Mouse (Mus musculus) limb, embryonic 13.5 days (tissue): Measurements from ENCODE around the gene Epn2. TPM values are rescaled to one million over a fixed set of nuclear protein-coding genes. Genes with fewer than 3 reads are reported as not detected.
A peak's percentile ranks its signal among the peaks of the same experiment; 100 is the strongest.
"Not testable (repeated sequence)": the region's sequence is repeated elsewhere in the genome, so short reads cannot be mapped to it uniquely, and the experiment has no call there.

ENCODE experiments used
- ATAC-seq: fragments of 200-750 bp; cut with Nextera tagmentation; 2 replicates; pipeline ENCODE4 v1.8.0; 2017; ENCODE audit warnings: low read depth, moderate number of reproducible peaks, moderate TSS enrichment; ENCODE audit not compliant: low FRiP score
- H3K27ac ChIP-seq: fragments of 300-500 bp; sonication (generic); 2 replicates; pipeline ENCODE4 v1.5.1; 2015; ENCODE audit warnings: inconsistent platforms, mild to moderate bottlenecking, moderate library complexity
- H3K27me3 ChIP-seq: fragments of 300-500 bp; sonication (generic); 2 replicates; pipeline ENCODE4 v1.6.1; 2015; ENCODE audit warnings: mild to moderate bottlenecking, inconsistent platforms
- H3K36me3 ChIP-seq: fragments of 300-500 bp; sonication (generic); 2 replicates; pipeline ENCODE4 v1.6.1; 2015; ENCODE audit warnings: inconsistent platforms, mild to moderate bottlenecking, moderate library complexity
- H3K4me1 ChIP-seq: fragments of 300-500 bp; sonication (generic); 2 replicates; pipeline ENCODE4 v1.6.1; 2015; ENCODE audit warnings: inconsistent platforms
- H3K4me2 ChIP-seq: fragments of 300-500 bp; sonication (generic); replicated peaks from 2 replicates; pipeline ENCODE4 v1.6.1; 2015; ENCODE audit warnings: inconsistent platforms, mild to moderate bottlenecking, moderate library complexity
- H3K4me3 ChIP-seq: fragments of 300-500 bp; sonication (generic); 2 replicates; pipeline ENCODE4 v1.5.1; 2015; ENCODE audit warnings: moderate library complexity, mild to moderate bottlenecking, inconsistent platforms
- H3K9ac ChIP-seq: fragments of 300-500 bp; sonication (generic); 2 replicates; pipeline ENCODE4 v1.6.1; 2015; ENCODE audit warnings: mild to moderate bottlenecking, inconsistent platforms
- H3K9me3 ChIP-seq: fragments of 300-500 bp; sonication (generic); 2 replicates; pipeline ENCODE4 v1.6.1; 2016; ENCODE audit warnings: inconsistent platforms
- WGBS: fragments of 180-500 bp; shearing (Covaris S2); methylation state at CpG from one replicate; pipeline ENCODE4 v1.1.7; 2015; 5-methylcytosine and 5-hydroxymethylcytosine counted together
- polyA plus RNA-seq: library from polyadenylated mRNA; unstranded; fragments of >200 nt; fragmentation: Nextera tagmentation; extraction: Ambion mirVana; gene quantifications from 2 replicates; pipeline ENCODE4 v1.2.1, GENCODE M21; 2015

Epn2 gene
- polyA plus RNA-seq, 1 experiment from 2014 or later: 32.1 TPM

DNA sequence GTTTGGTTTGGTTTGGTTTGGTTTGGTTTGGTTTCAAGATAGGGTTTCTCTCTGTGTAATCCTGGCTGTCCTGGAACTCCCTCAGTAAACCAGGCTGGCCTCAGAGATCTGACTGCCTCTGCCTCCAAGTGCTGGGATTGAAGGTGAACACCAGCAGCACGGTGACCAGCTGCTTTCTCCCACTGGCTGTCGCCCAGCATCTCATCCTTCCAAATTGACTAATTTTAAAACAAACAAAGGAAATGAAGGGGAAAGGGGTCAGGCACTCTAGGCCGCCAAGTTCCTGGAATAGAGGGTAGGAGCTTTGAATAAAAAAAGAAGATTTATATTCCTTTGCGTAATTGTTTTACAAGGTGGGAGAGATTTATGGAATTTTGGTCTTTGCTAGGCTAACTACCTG is 5.9 kb upstream of the Epn2 start:
- peaks cover 2% of the 10 kb centered on the region for H3K9me3 ChIP-seq
- H3K4me2 ChIP-seq: no peak overlapping the region
- H3K27me3 ChIP-seq: no peaks in the 10 kb centered on the region
- H3K36me3 ChIP-seq: no peaks in the 10 kb centered on the region
- H3K9ac ChIP-seq: no peak overlapping the region
- H3K4me3 ChIP-seq: no peak overlapping the region
- no peak overlapping the region for H3K27ac ChIP-seq
- 62% methylated on average over 4 of the region's 4 CpGs for WGBS
- H3K4me1 ChIP-seq: no peaks in the 10 kb centered on the region
- no peak for ATAC-seq

DNA sequence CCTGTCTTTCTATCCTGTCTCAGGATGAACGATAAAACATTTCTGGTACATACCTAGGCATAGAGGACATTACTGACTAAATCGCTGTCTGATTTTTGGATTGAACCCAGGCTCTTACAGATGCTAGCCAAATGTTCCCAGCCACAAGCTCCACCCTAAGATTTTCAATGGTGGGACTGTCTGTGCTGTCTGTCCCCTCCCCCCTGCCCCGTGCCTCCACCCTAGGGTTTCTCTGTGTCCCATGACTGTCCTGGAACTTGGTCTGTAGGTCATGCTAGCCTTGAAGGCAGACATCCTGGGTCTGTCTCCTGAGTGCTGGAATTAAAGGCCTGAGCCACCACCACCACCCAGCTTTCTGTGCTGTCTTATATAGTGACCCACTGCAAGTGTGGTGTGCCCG is 5.3 kb upstream of the Epn2 start:
- Histone ChIP-seq H3K9me3 (peaks cover 6% of the 10 kb centered on the region), H3K27ac (no peak overlapping the region), H3K36me3 (no peaks in the 10 kb centered on the region), H3K4me2 (no peak overlapping the region), H3K4me3 (no peak overlapping the region), H3K4me1 (no peaks in the 10 kb centered on the region), H3K9ac (no peak overlapping the region), H3K27me3 (no peaks in the 10 kb centered on the region)
- ATAC-seq: no peak
- 74% methylated on average over 4 of the region's 4 CpGs for WGBS

DNA sequence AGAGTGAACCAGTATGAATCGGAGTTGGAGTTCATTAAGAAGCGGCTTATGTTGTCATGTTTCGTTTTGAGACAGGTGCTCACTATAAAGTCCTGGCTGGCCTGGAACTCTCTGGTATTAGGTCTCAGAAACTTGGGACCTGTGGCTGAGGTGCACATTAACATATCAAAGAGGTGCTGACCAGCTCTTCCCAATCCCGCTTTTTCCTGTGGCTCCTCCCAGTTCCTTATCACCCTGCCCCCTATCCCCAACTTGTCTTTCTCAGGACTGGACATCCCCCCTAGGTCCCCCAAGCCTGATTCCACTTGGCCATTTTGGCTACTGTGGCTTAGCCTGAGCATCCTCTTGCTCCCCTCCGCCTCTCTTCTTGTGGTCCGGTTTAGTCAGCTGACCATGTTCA is 4.6 kb upstream of the Epn2 start:
- Histone ChIP-seq H3K4me1 (no peaks in the 10 kb centered on the region), H3K27me3 (no peaks in the 10 kb centered on the region), H3K27ac (no peak overlapping the region), H3K4me3 (no peak overlapping the region), H3K9ac (no peak overlapping the region), H3K4me2 (no peak overlapping the region), H3K9me3 (peaks cover 6% of the 10 kb centered on the region), H3K36me3 (no peaks in the 10 kb centered on the region)
- WGBS: 63% methylated on average over 6 of the region's 6 CpGs
- ATAC-seq: no peak

DNA sequence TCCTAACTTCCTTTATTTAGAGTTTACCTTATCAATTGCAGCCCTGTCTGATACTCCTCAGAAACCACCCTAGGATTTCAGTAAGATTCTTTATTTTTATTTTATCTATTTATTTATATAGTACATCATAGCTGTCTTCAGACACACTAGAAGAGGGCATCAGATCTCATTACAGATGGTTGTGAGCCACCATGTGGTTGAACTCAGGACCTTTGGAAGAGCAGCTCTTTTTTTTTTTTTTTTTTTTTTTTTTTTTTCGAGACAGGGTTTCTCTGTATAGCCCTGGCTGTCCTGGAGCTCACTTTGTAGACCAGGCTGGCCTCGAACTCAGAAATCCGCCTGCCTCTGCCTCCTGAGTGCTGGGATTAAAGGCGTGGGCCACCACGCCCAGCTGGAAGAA is 3.3 kb upstream of the Epn2 start:
- 89% methylated on average over 4 of the region's 5 CpGs for WGBS
- H3K27me3 ChIP-seq: not testable (repeated sequence)

GRCm38 (mm10) chr11:61579878-61580381 is 443 bp upstream of the Epn2 start:
- Histone ChIP-seq H3K9ac (no peak overlapping the region), H3K27me3 (no peaks in the 10 kb centered on the region), H3K4me2 (peak overlapping the region; percentile 74), H3K4me3 (peak overlapping the region; percentile 71), H3K4me1 (peaks cover 16% of the 10 kb centered on the region), H3K27ac (no peak overlapping the region), H3K36me3 (peaks cover 4% of the 10 kb centered on the region; the same call in 1 of the 2 replicates), H3K9me3 (peaks cover 6% of the 10 kb centered on the region)
- no peak; the same call in none of the 2 replicates for ATAC-seq
- WGBS: 78% methylated on average over 7 of the region's 7 CpGs

More for the DNA sequence above, 3.3 kb upstream of the Epn2 start:
- H3K9ac ChIP-seq, H3K4me1 ChIP-seq, ATAC-seq, H3K36me3 ChIP-seq, H3K9me3 ChIP-seq, H3K4me3 ChIP-seq, H3K4me2 ChIP-seq, H3K27ac ChIP-seq: not testable (repeated sequence)

- Histone ChIP-seq H3K4me2 (peak overlapping the region; percentile 74), H3K4me3 (peak overlapping the region; percentile 71), H3K9ac (peak overlapping the region; percentile 86), H3K9me3 (peaks cover 6% of the 10 kb centered on the region), H3K4me1 (peaks cover 16% of the 10 kb centered on the region), H3K27ac (peak overlapping the region; percentile 86), H3K36me3 (peaks cover 8% of the 10 kb centered on the region; the same call in 1 of the 2 replicates), H3K27me3 (no peaks in the 10 kb centered on the region)
- WGBS: 1% methylated on average over 17 of the region's 17 CpGs
- ATAC-seq: no peak
Measured at GRCm38 (mm10) chr11:61578541-61578982, 925 bp downstream of the Epn2 start.

DNA sequence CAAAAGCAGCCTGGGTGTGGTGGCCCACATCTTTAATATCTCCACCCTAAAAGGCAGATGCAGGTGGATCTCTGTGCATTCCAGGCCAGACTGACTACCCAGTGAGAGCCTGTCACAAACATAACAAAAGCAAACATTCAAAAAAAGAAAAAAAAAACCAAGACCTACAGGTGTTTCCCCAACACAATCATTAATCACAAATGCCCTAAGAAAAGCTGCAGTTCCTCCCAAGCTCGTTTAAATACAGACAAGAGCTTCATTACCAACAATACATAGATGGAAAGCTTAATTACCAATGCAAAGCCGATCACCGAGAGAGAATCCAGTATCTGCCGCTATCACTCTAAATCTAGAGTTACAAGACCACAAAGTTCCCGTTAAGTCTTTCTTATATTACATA is 1.5 kb downstream of the Epn2 start:
- peaks cover 16% of the 10 kb centered on the region for H3K4me1 ChIP-seq
- H3K27me3 ChIP-seq: no peaks in the 10 kb centered on the region
- H3K9ac ChIP-seq: 0 out of 2 replicates have a peak overlapping the region, but pooled peaks have one; percentile 31
- ATAC-seq: no peak
- peak overlapping the region; percentile 71 for H3K4me3 ChIP-seq
- WGBS: 7% methylated on average over 5 of the region's 5 CpGs
- peak overlapping the region; percentile 74 for H3K4me2 ChIP-seq
- no peak overlapping the region for H3K27ac ChIP-seq
- peaks cover 6% of the 10 kb centered on the region for H3K9me3 ChIP-seq
- H3K36me3 ChIP-seq: peaks cover 8% of the 10 kb centered on the region; the same call in 1 of the 2 replicates

DNA sequence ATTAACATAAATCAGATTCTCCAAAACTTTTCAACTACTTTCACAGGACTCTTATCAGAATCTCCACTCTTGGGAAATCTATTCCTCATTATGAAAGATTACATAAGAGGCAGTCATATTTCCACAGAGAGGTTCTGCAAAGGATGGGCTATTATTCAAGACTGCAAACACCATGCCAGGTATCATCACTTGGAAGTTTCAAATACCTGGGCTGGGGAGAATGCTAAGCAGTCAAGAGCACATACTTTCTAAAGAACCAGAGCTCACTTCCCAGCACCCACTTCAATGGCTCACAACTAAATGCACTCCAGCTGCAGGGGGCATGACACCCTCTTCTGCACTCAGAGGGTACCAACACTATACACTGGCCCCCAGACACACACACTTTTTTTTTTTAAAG is 2.1 kb downstream of the Epn2 start:
- Histone ChIP-seq H3K9ac (no peak overlapping the region), H3K4me3 (peak overlapping the region; percentile 71; the same call in 1 of the 2 replicates), H3K4me2 (peak overlapping the region; percentile 74)

GRCm38 (mm10) chr11:61573266-61573665 is 6.2 kb downstream of the Epn2 start:
- WGBS: 83% methylated on average over 4 of the region's 4 CpGs
- Histone ChIP-seq H3K4me3 (no peak overlapping the region), H3K36me3 (peaks cover 8% of the 10 kb centered on the region; the same call in 1 of the 2 replicates), H3K9ac (no peak overlapping the region), H3K9me3 (no peaks in the 10 kb centered on the region), H3K27me3 (no peaks in the 10 kb centered on the region), H3K4me2 (no peak overlapping the region), H3K4me1 (peaks cover 14% of the 10 kb centered on the region), H3K27ac (no peak overlapping the region)
- no peak for ATAC-seq

More for the DNA sequence above, 2.1 kb downstream of the Epn2 start:
- ATAC-seq: no peak
- H3K27ac ChIP-seq: no peak overlapping the region
- peaks cover 16% of the 10 kb centered on the region for H3K4me1 ChIP-seq
- H3K27me3 ChIP-seq: no peaks in the 10 kb centered on the region
- H3K9me3 ChIP-seq: peaks cover 6% of the 10 kb centered on the region
- H3K36me3 ChIP-seq: peaks cover 8% of the 10 kb centered on the region; the same call in 1 of the 2 replicates

- Histone ChIP-seq H3K9ac (no peak overlapping the region), H3K4me2 (no peak overlapping the region), H3K9me3 (no peaks in the 10 kb centered on the region), H3K4me3 (no peak overlapping the region), H3K36me3 (peaks cover 3% of the 10 kb centered on the region; the same call in 1 of the 2 replicates), H3K27ac (no peak overlapping the region), H3K27me3 (no peaks in the 10 kb centered on the region), H3K4me1 (no peaks in the 10 kb centered on the region)
- ATAC-seq: no peak
- 87% methylated on average over 3 of the region's 3 CpGs for WGBS
Measured at GRCm38 (mm10) chr11:61571225-61571624, 8.3 kb downstream of the Epn2 start.

DNA sequence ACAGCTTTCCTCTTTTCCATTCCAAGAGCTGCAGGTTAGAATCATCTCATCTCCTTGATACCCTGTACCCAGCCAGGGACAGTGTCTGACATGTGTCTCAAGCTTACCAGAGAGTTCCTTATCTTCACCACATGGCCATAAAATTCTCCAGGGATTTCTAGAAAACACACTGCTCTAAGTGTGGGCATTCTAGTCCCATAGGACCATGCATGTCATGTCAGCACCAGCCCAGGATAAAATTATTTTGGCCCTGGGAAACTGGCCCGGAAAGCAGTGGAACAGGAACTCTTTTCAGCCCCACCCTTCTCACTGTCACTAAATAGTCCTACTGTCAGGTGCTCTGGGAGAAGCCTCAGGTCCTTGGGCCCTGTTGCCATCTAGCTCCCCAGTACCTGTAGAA is 9.8 kb downstream of the Epn2 start:
- no peak overlapping the region for H3K4me3 ChIP-seq
- H3K36me3 ChIP-seq: peaks cover 3% of the 10 kb centered on the region; the same call in 1 of the 2 replicates
- no peak overlapping the region for H3K9ac ChIP-seq
- no peak for ATAC-seq
- WGBS: 90% methylated on average over 1 of the region's 1 CpGs
- no peaks in the 10 kb centered on the region for H3K27me3 ChIP-seq
- no peak overlapping the region for H3K4me2 ChIP-seq
- H3K27ac ChIP-seq: no peak overlapping the region
- H3K9me3 ChIP-seq: no peaks in the 10 kb centered on the region
- peaks cover 6% of the 10 kb centered on the region for H3K4me1 ChIP-seq

GRCm38 (mm10) chr11:61564566-61564965 is 14.9 kb downstream of the Epn2 start:
- Histone ChIP-seq H3K4me3 (no peak overlapping the region), H3K9ac (no peak overlapping the region), H3K4me1 (peaks cover 25% of the 10 kb centered on the region), H3K9me3 (no peaks in the 10 kb centered on the region), H3K4me2 (no peak overlapping the region), H3K27me3 (no peaks in the 10 kb centered on the region), H3K36me3 (no peaks in the 10 kb centered on the region), H3K27ac (no peak overlapping the region)
- ATAC-seq: no peak
- WGBS: 87% methylated on average over 2 of the region's 2 CpGs

DNA sequence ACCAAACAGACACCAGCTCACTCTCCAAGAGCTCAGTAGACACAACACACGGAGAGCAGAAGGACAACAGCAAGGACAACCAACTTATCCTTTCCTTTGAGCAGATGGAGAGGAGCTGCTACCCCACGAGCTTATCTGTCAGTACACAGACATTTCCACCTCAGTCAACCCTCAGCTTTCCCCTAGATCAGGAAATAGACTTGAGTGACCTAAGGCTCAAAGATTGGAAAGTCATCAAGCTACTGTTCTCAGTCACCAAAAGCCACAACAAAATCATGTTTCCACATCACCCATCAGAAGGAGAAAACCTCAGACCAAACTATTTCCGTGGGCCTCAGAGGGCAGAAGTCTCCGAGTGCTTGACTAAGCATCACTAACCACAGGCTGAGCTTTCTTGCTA is 15.5 kb downstream of the Epn2 start:
- Histone ChIP-seq H3K4me2 (no peak overlapping the region), H3K4me1 (peaks cover 25% of the 10 kb centered on the region), H3K4me3 (no peak overlapping the region), H3K36me3 (0 out of 2 replicates have a peak, but pooled peaks cover 4% of the 10 kb centered on the region), H3K27me3 (no peaks in the 10 kb centered on the region), H3K27ac (no peak overlapping the region), H3K9ac (no peak overlapping the region), H3K9me3 (no peaks in the 10 kb centered on the region)
- WGBS: 67% methylated on average over 4 of the region's 4 CpGs
- ATAC-seq: no peak
